Mouse (Mus musculus) monocyte, adult 5-6 weeks (primary cell): ENCODE results near the gene Pla2g15. TPM values are rescaled to one million over a fixed set of nuclear protein-coding genes. Genes with fewer than 3 reads are reported as not detected.
"Not testable (repeated sequence)": the region's sequence is repeated elsewhere in the genome, so short reads cannot be mapped to it uniquely, and the experiment has no call there.

Source experiments
- ATAC-seq: fragments of 153-309, 156-312 bp; replicated peaks from 2 replicates; pipeline ENCODE4 v1.8.0; 2017; ENCODE audit warnings: mild to moderate bottlenecking; ENCODE audit not compliant: low TSS enrichment, insufficient number of reproducible peaks, severe bottlenecking, poor library complexity, low FRiP score
- total RNA-seq: library from RNA; stranded (forward); fragments of 200-1000, 200-491, 200-594 nt; gene quantifications from 3 replicates; pipeline ENCODE4 v1.2.3, GENCODE M21; 2017

Pla2g15 gene
- total RNA-seq, 1 experiment from 2014 or later: 8.2 TPM

DNA sequence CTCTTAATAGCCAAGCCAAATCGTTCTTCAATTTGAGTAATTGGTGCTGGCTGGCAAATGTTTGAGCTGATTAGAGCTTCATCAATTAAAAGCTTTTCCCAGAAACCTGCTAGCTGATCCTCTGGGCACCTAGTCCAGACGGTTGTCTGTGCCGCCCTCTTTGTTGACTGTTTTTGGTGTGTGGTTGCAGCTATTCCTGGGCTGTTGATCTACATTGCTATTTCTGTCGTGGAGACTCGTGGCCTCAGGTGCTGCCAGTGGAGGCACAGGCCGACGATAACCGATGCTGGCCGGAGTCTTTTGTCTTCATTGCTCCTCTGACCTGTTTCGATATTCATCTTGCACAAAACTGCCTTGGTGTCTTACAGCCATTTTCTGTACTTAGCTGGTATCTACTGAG, 8.2 kb downstream of the Pla2g15 start:
- no peak for ATAC-seq

DNA sequence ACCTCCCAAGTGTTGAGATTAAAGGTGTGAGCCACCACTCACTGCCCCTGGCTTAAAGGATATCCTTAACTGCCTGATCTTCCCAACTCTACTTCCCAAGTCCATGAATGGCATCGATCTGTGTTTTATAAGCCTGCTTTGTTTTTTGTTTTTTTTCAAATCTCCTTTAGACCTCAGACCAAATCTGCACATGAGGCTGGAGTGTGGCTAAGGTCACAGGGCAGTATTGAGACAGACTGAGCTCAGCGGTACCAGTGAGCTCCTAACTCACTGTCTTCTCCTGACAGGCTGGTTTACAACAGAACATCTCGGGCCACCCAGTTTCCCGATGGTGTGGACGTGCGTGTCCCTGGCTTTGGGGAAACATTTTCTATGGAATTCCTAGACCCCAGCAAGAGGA, 9.7 kb downstream of the Pla2g15 start:
- no peak for ATAC-seq

- ATAC-seq: no peak
Measured at GRCm38 (mm10) chr8:106163251-106163650, 13.1 kb downstream of the Pla2g15 start.

GRCm38 (mm10) chr8:106165460-106165859, 15.3 kb downstream of the Pla2g15 start:
- peak; percentile 57 for ATAC-seq

DNA sequence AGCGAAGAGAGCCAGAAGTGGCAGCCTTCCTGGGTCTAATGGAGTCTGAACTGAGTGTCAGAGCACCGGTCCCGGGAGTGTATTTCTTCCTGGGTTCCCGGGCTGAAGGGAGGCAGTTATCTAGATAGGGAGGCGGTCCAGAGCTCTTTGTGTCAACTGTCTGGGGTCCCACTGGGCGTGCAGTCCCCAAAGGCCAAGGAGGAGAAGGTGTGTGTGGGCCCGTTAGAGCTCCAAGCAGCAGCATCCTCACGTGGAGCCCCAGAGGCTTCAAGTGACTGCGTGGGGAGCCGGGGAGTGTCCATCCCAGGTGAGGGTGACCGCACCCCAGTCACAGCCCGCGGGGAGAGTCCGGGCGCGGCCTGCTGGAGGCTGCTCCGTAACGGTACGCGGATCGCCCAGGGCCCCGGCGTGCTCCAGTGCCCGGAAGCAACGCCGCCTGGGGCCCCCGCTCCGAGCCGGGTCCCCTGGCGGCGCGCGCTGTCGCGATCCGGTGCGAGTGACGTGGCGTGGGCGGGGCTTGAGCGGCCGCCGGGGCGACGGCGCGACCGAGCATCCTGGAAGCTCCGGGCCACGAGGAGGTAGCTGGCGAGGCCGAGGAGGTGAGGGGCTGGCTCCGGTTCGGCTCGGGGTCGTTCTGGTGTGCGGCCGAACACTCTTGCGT, 18.3 kb downstream of the Pla2g15 start, which contains the start of gene Slc7a6:
Gene Slc7a6 (plus strand): TSS at position 502 of the 661 bp plus-strand sequence.
- ATAC-seq: peak; percentile 58

DNA sequence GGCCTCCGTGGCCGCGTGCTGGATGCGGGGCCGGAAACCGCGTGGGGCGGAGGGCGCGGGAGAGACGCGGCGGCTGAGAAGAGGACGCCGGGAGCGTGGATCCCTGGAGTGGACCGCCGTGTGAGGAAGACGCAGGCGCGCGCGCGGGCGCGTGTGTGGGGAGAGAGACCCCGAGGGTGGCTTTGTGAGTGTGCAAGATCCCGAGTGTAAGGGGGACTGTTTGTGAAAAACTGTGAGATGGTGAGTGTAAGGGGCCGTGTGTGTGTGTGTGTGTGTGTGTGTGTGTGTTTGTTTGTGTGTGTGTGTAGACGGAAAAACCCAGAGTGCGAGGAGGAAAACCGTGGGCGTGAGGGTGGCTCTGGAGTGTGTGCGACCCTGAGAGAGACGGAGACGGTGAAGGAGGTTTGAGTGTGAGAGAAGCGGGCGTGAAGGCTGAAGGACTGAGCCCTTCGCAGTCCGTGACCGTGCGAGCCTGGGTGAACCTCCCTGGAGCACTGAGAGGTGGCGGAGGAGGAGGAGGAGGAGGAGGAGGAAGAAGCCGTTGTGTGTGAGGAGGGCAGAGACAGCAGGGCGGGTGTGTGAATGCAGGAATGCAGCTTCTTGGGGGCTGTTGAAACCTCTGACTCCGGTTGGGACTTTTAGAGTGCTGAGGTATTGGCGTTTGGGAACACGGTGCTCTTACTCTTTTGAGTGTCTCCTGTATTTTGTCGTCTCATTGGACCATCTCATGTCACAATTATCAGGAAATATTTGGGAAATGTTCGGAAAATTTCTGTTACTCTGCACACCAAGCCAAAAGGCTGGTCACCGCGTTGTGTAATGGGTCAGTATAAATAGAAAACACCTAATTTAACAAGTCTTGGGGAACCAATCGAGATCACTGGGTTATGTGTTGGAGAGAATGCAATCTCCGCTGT, 19.1 kb downstream of the Pla2g15 start:
- ATAC-seq: peak; percentile 46

DNA sequence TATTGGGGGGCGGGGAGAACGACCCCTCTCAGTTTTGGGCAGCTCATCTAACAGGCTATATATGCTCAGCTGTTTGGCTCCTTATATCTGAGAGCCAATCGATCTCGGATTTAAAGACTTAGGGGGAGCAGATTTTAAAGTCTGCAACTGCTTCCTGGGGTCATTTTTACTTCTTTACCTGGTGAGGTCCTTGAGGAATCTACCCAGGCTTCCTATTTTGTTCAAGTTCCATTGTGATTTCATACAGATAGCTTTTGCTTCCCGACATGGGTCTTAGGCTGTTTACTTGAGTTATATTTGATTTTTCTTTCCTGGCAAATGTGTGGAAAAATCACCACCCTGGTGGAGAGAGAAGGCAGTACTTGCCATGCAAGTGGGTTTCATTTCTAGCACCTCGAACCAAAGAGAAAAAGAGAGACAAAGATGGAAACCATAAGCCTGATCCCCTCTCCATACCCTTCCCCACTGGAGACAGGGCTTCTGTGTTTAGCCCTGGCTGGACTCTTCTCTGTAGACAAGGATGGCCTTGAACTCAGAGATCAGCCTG, 19.8 kb downstream of the Pla2g15 start:
- no peak for ATAC-seq

- ATAC-seq: no peak
Measured at GRCm38 (mm10) chr8:106173566-106173965, 23.4 kb downstream of the Pla2g15 start.

DNA sequence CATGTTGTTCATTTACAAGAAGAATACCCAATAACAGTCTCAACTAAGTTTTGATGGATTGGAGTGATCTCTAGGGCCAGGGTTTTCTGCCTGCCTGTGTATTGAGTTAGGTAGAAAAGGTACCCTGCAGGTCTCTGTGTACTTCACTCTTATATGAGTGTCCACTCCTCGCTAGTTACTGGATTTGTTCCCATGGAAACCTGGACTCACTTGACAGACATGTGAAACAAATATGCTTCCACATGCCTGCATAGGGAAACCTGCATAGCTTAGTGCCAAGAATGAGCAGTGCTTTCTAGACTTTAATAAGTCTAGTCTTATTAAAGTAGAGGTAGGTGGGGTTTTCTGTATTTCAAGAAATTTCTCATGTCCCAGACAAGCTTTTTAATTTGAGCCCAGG, 26.7 kb downstream of the Pla2g15 start:
- ATAC-seq: no peak

DNA sequence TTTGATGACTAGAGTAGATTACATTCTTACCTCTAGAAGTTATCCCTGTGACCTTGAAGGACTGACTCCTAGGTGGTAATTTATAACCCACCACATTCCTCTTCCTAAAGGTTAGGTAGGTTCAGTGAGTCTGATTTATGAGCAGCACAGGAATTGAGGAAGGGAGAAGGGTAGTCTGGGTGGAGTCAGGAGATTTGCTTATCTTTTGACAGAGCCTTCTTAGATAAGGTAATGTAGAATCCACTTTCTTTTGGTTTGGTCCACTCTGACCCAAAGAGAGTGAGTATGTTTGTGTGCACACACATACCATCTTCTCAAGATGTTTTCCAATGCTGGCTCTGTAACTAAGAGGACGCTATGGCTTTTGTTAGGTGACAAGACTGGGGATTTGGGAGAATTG, 27.4 kb downstream of the Pla2g15 start:
- ATAC-seq: no peak

DNA sequence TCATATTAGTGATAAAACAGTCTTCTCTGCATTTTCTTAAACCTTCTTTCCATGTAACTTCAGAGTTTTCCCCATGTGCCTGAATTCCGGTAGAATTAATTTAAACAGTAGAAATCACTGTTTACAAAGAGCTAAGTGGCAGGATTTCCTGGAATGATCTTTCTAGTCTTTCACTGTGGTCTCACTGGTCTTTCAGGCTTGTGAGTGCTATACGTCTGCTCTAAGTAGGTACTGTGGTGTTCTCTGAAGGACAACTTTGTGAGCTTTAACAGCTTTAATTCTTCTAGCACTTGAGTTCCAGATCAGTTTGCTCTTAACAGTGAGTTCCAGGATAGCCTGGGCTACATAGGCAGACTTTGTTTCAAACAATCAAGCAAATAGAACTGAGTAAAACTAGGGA, 28.2 kb downstream of the Pla2g15 start:
- ATAC-seq: no peak

DNA sequence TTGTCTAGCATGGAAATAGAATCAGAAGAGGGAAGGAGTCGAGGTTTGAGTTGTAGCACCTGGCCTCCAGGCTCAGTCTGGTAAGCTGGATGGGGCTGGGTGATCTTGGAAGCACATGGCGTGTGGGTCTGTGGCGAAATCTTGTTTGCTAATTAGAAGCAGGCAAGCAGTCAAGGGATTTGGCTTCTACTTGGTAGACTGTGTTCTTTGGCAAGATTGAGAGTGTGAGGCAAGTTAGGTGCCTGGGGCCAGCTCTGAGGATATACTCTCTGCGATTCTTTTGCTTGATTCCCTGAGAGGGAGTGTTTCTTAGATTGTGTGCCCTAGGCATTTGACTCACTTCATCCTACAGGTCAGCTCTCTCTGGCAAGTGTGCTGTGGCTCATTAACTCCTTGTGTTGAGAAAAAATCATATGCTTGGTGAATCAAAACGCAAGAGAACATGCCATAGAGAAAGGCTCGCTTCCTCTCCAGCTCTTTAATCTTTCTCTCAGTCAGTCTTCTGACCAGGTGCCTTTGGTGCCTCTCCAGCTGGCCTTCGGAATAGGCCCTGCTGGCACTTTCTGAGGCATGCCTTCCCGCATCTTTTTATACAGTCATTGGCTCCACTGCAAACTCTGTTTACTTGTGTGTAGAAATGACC, 35.5 kb downstream of the Pla2g15 start:
- ATAC-seq: no peak

DNA sequence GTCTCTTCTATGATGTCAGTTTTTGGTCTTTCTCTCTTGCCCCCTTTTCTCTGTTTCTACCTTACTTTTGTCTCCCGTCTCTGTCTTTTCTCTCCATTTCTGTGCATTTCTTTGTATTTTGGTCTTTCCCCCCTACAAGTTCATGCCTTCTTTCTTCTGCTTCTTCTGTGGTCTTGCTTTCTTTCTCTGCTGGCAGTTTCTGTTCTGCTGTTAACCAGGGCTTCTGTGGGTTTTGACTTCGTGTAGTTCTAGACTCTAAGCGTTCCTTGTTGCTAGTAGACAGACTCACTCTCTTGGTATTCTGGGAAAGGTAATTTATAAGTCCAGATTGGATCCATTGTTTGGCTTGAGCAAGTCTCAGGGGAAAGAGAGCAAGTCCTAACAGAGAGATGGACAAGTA, 36.2 kb downstream of the Pla2g15 start:
- ATAC-seq: no peak

DNA sequence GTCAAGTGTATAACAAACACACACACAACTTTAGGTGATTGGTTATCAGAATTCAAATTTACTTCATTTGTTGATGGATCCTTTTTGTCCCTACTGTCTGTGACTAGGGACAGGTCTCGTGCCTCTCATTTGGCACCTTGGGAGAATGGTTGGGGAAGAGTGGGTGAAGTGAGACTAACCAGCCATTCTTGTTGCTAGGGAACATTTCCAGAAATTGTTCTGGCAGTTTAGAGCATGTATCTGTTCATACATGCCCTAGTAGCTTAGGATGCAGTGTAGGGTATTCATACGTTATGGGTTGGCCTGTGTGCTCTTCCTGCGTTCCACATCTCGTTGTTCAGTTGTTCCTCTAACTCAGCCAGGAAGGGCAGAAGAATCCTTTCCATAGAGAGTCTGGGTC, 39.0 kb downstream of the Pla2g15 start:
- ATAC-seq: no peak

- ATAC-seq: no peak
Measured at GRCm38 (mm10) chr8:106191639-106192038, 41.4 kb downstream of the Pla2g15 start.

- no peak for ATAC-seq
Measured at GRCm38 (mm10) chr8:106193162-106193561, 43.0 kb downstream of the Pla2g15 start.

GRCm38 (mm10) chr8:106194062-106194461, 43.9 kb downstream of the Pla2g15 start:
- ATAC-seq: no peak

DNA sequence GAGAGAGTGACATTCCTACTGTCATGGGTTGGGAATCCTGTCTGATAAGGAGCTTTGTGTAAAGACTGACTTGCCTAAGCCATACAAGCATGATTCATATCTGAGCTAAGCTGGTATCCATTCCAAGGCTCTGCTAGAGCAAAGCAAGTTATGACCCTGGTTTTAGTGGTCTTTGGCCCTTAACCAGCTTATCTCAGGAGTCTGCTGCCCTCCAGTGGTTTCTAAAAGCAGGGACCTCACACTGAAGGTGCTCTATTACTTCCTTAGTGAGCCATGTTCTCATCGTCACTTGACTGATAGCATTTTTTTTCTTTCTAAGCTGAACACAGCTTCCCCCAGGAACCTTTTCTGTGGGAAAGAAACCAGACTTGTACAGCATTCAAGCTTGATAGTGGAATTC, 48.5 kb downstream of the Pla2g15 start:
- peak; percentile 49; the same call in 1 of the 2 replicates for ATAC-seq

- not testable (repeated sequence) for ATAC-seq
Measured at GRCm38 (mm10) chr8:106199596-106199995, 49.4 kb downstream of the Pla2g15 start.
